In genomic region chr11:18749265-18750079, GRCm38 (mm10) we compare ENCODE assay signal across 10 mouse cellular contexts.
DNase-seq lines count a peak whose midpoint lies in the region; ATAC-seq lines count a peak whose summit lies in the region.
"Had no signal": no experiment of that assay in that cellular context is flagged by ENCODE, and none has a peak within 500 bp of the region (broad histone marks: within the 10 kb centered on the region; RNA-seq: fewer than 3 reads in every experiment).

No protein-coding gene starts in this region.

- H3K36me3 ChIP-seq in kidney, embryonic 14.5 days (ENCODE audit: control insufficient read depth, insufficient read depth, low read length), result no peaks in the 10 kb centered on the region
- no peaks in the 10 kb centered on the region for H3K36me3 ChIP-seq in embryonic facial prominence, embryonic 10.5 days (replicated peaks)
- no peaks in the 10 kb centered on the region for H3K36me3 ChIP-seq in intestine, embryonic 16.5 days (ENCODE audit: control insufficient read depth, insufficient read depth, low read length)
- H3K36me3 ChIP-seq in neural tube, embryonic 14.5 days (ENCODE audit: control insufficient read depth, insufficient read depth, low read length), result no peaks in the 10 kb centered on the region
- H3K36me3 ChIP-seq: liver, embryonic 15.5 days had no signal

- H3K4me2 ChIP-seq in kidney, embryonic 14.5 days (replicated peaks; ENCODE audit: low read depth, low read length), result peak overlapping the region; percentile 38
- peak overlapping the region; percentile 18; the same call in 1 of the 2 replicates for H3K4me2 ChIP-seq in intestine, embryonic 16.5 days (ENCODE audit: low read depth, low read length)
- H3K4me2 ChIP-seq in neural tube, embryonic 14.5 days (ENCODE audit: low read depth, low read length), result peak overlapping the region; percentile 30; the same call in 1 of the 2 replicates
- H3K4me2 ChIP-seq: liver, embryonic 15.5 days had no signal

- ATAC-seq in kidney, embryonic 14.5 days (ENCODE audit: low FRiP score, low TSS enrichment), result no peak
- no peak for ATAC-seq in intestine, embryonic 16.5 days
- ATAC-seq in neural tube, embryonic 14.5 days (ENCODE audit: low read depth), result 0 out of 2 replicates have a peak, but pooled peaks have one; percentile 12

- H3K9ac ChIP-seq in kidney, embryonic 14.5 days (ENCODE audit: low read depth, low read length), result peak overlapping the region; percentile 48; the same call in 1 of the 2 replicates
- 0 out of 2 replicates have a peak overlapping the region, but pooled peaks have one; percentile 27 for H3K9ac ChIP-seq in intestine, embryonic 16.5 days (ENCODE audit: low read depth, low read length)
- H3K9ac ChIP-seq in neural tube, embryonic 14.5 days (replicated peaks; ENCODE audit: low read depth, low read length), result no peak overlapping the region
- H3K9ac ChIP-seq: liver, embryonic 15.5 days had no signal

- WGBS in kidney, embryonic 14.5 days, result 15% methylated on average over 9 of the region's 9 CpGs
- whole genome bisulfite sequencing in embryonic facial prominence, embryonic 10.5 days, result 33% methylated on average over 9 of the region's 9 CpGs
- 27% methylated on average over 9 of the region's 9 CpGs for WGBS in intestine, embryonic 16.5 days
- WGBS in neural tube, embryonic 14.5 days, result 9% methylated on average over 9 of the region's 9 CpGs

- DNase-seq in kidney, adult 18-20 months, result no peak
- DNase-seq in embryonic facial prominence, embryonic 10.5 days (ENCODE audit: low spot score), result peak; percentile 23
- DNase-seq in ovary, postnatal 36 days (ENCODE audit: low spot score), result no peak
- DNase-seq in left cerebral cortex, adult 9 months (ENCODE audit: low spot score in 2 of 2), result no peak
- DNase-seq: kidney, postnatal 25 days; thymus, adult 18-20 months had no signal

- H3K9me3 ChIP-seq in kidney, embryonic 14.5 days (ENCODE audit: control insufficient read depth, low read length), result no peaks in the 10 kb centered on the region
- H3K9me3 ChIP-seq in embryonic facial prominence, embryonic 10.5 days, result no peaks in the 10 kb centered on the region
- H3K9me3 ChIP-seq in intestine, embryonic 16.5 days (ENCODE audit: control insufficient read depth, low read length), result no peaks in the 10 kb centered on the region
- H3K9me3 ChIP-seq in neural tube, embryonic 14.5 days (ENCODE audit: control insufficient read depth, low read length), result no peaks in the 10 kb centered on the region
- H3K9me3 ChIP-seq: liver, embryonic 15.5 days had no signal

- peak overlapping the region; percentile 16; the same call in 1 of the 2 replicates for H3K4me3 ChIP-seq in kidney, embryonic 14.5 days (ENCODE audit: low read length)
- no peak overlapping the region for H3K4me3 ChIP-seq in embryonic facial prominence, embryonic 10.5 days
- no peak overlapping the region for H3K4me3 ChIP-seq in intestine, embryonic 16.5 days (ENCODE audit: low read length)
- H3K4me3 ChIP-seq in neural tube, embryonic 14.5 days (ENCODE audit: low read depth, low read length), result no peak overlapping the region
- H3K4me3 ChIP-seq: liver, embryonic 15.5 days had no signal

- H3K4me1 ChIP-seq in kidney, embryonic 14.5 days (ENCODE audit: control insufficient read depth, insufficient read depth, low read length), result peaks cover 44% of the 10 kb centered on the region
- H3K4me1 ChIP-seq in embryonic facial prominence, embryonic 10.5 days, result peaks cover 79% of the 10 kb centered on the region
- H3K4me1 ChIP-seq in intestine, embryonic 16.5 days (ENCODE audit: control insufficient read depth, insufficient read depth, low read length), result peaks cover 35% of the 10 kb centered on the region
- H3K4me1 ChIP-seq in neural tube, embryonic 14.5 days (ENCODE audit: control insufficient read depth, insufficient read depth, low read length), result peaks cover 56% of the 10 kb centered on the region

- H3K27ac ChIP-seq in kidney, embryonic 14.5 days (ENCODE audit: low read depth, low read length), result peak overlapping the region; percentile 90
- peak overlapping the region; percentile 72 for H3K27ac ChIP-seq in embryonic facial prominence, embryonic 10.5 days (replicated peaks)
- H3K27ac ChIP-seq in intestine, embryonic 16.5 days (ENCODE audit: low read length), result peak overlapping the region; percentile 75
- peak overlapping the region; percentile 82 for H3K27ac ChIP-seq in neural tube, embryonic 14.5 days (ENCODE audit: low read depth, low read length)
- H3K27ac ChIP-seq: liver, embryonic 15.5 days had no signal

- no peaks in the 10 kb centered on the region for H3K27me3 ChIP-seq in kidney, embryonic 14.5 days (ENCODE audit: control insufficient read depth, insufficient read depth, low read length)
- peaks cover 12% of the 10 kb centered on the region for H3K27me3 ChIP-seq in embryonic facial prominence, embryonic 10.5 days (replicated peaks; ENCODE audit: low read depth, poor library complexity, severe bottlenecking)
- no peaks in the 10 kb centered on the region for H3K27me3 ChIP-seq in intestine, embryonic 16.5 days (replicated peaks; ENCODE audit: control insufficient read depth, insufficient read depth, low read length)
- no peaks in the 10 kb centered on the region for H3K27me3 ChIP-seq in neural tube, embryonic 14.5 days (ENCODE audit: control insufficient read depth, insufficient read depth, low read length)
- H3K27me3 ChIP-seq: liver, embryonic 15.5 days had no signal
